Mouse (Mus musculus) myocyte (in vitro differentiated cells): ENCODE measurements around the gene Tiam2. TPM values are rescaled to one million over a fixed set of nuclear protein-coding genes. Genes with fewer than 3 reads are reported as not detected.

ENCODE experiments used
- H3K27me3 ChIP-seq: one replicate; pipeline ENCODE4 v1.6.1; 2011; ENCODE audit not compliant: control insufficient read depth, insufficient read depth, insufficient read length
- H3K36me3 ChIP-seq: one replicate; pipeline ENCODE4 v1.6.1; 2011; ENCODE audit not compliant: control insufficient read depth, insufficient read depth
- H3K4me2 ChIP-seq: one replicate; pipeline ENCODE4 v1.6.1; 2011; ENCODE audit warnings: low read depth, control low read depth
- H3K4me3 ChIP-seq: one replicate; pipeline ENCODE4 v1.5.1; 2011; ENCODE audit warnings: mild to moderate bottlenecking, control low read depth, moderate library complexity
- H3K79me2 ChIP-seq: one replicate; pipeline ENCODE4 v1.6.1; 2011; ENCODE audit not compliant: control insufficient read depth, insufficient read depth
- H3ac ChIP-seq: one replicate; pipeline ENCODE4 v1.6.1; 2011; ENCODE audit not compliant: control insufficient read depth, insufficient read length
- CEBPB ChIP-seq: IDR thresholded peaks from 2 replicates; pipeline ENCODE4 v1.6.1; 2011; ENCODE audit warnings: mild to moderate bottlenecking, moderate library complexity; ENCODE audit not compliant: poor library complexity, insufficient read depth, severe bottlenecking
- E2F4 ChIP-seq: IDR thresholded peaks from one replicate; pipeline ENCODE4 v1.6.1; 2011; ENCODE audit warnings: mild to moderate bottlenecking, control low read depth, moderate library complexity; ENCODE audit not compliant: insufficient read depth
- MAX ChIP-seq: IDR thresholded peaks from one replicate; pipeline ENCODE4 v1.6.1; 2011; ENCODE audit warnings: low read depth, mild to moderate bottlenecking, control low read depth
- MYOD1 ChIP-seq, 3 experiments: IDR thresholded peaks; one replicate each; pipeline ENCODE4 v1.6.1; 2011; ENCODE audit warnings: control low read depth in 2 of 3, low read depth in 2 of 3, mild to moderate bottlenecking in 2 of 3, moderate library complexity in 1 of 3; ENCODE audit not compliant: insufficient read length in 2 of 3, control insufficient read depth in 1 of 3
- MYOG ChIP-seq, 3 experiments: IDR thresholded peaks; one replicate each; pipeline ENCODE4 v1.6.1; 2011; ENCODE audit warnings: control low read depth in 2 of 3, low read depth in 2 of 3, mild to moderate bottlenecking in 2 of 3; ENCODE audit not compliant: insufficient read length in 2 of 3, control insufficient read depth in 1 of 3, insufficient read depth in 1 of 3
- POLR2A ChIP-seq: IDR thresholded peaks from one replicate; pipeline ENCODE4 v1.6.1; 2011; ENCODE audit warnings: low read depth, mild to moderate bottlenecking, control low read depth, moderate library complexity; ENCODE audit not compliant: insufficient read length
- POLR2AphosphoS2 ChIP-seq: IDR thresholded peaks from one replicate; pipeline ENCODE4 v1.6.1; 2011; ENCODE audit warnings: low read depth, control low read depth; ENCODE audit not compliant: insufficient read length
- REST ChIP-seq: IDR thresholded peaks from one replicate; pipeline ENCODE4 v1.6.1; 2011; ENCODE audit warnings: mild to moderate bottlenecking, control low read depth, moderate library complexity; ENCODE audit not compliant: insufficient read depth, insufficient read length
- SRF ChIP-seq: IDR thresholded peaks from one replicate; pipeline ENCODE4 v1.6.1; 2011; ENCODE audit warnings: low read depth; ENCODE audit not compliant: control insufficient read depth, insufficient read length
- TCF12 ChIP-seq: IDR thresholded peaks from one replicate; pipeline ENCODE4 v1.6.1; 2011; ENCODE audit warnings: mild to moderate bottlenecking, control low read depth; ENCODE audit not compliant: poor library complexity, insufficient read depth, severe bottlenecking
- TCF3 ChIP-seq: IDR thresholded peaks from one replicate; pipeline ENCODE4 v1.6.1; 2011; ENCODE audit warnings: low read depth, control low read depth; ENCODE audit not compliant: insufficient read length
- USF1 ChIP-seq: IDR thresholded peaks from one replicate; pipeline ENCODE4 v1.6.1; 2011; ENCODE audit warnings: low read depth, mild to moderate bottlenecking, control low read depth, moderate library complexity
- polyA plus RNA-seq: library from polyadenylated mRNA; unstranded; fragments of >200 nt; fragmentation: generic; extraction: Trizol; gene quantifications from one replicate; pipeline ENCODE4 v1.2.1, GENCODE M21; 2012; ENCODE audit warnings: missing spikeins

Gene Tiam2
- polyA plus RNA-seq, 1 experiment, result 7.8 TPM

GRCm38 (mm10) chr17:3369631-3370030, 43.3 kb downstream of the Tiam2 start:
- Histone ChIP-seq H3K79me2 (peaks cover 47% of the 10 kb centered on the region), H3K4me3 (no peak overlapping the region), H3K27me3 (no peaks in the 10 kb centered on the region), H3ac (no peak overlapping the region), H3K36me3 (no peaks in the 10 kb centered on the region), H3K4me2 (no peak overlapping the region)
- TF ChIP-seq E2F4 (no peak), POLR2A (no peak), MAX (no peak), SRF (no peak), CEBPB (no peak), MYOD1 (IDR thresholded peaks at IDR 0.05; ENCODE audit: control insufficient read depth in 1 of 3, insufficient read length in 2 of 3, low read depth in 2 of 3) (no peak), TCF12 (no peak), USF1 (no peak), POLR2AphosphoS2 (no peak), REST (no peak), MYOG (IDR thresholded peaks at IDR 0.05; ENCODE audit: control insufficient read depth in 1 of 3, insufficient read depth in 1 of 3, insufficient read length in 2 of 3, low read depth in 2 of 3) (no peak), TCF3 (no peak)

- Histone ChIP-seq H3ac (no peak overlapping the region), H3K4me2 (no peak overlapping the region), H3K27me3 (no peaks in the 10 kb centered on the region), H3K79me2 (peaks cover 47% of the 10 kb centered on the region), H3K4me3 (no peak overlapping the region), H3K36me3 (no peaks in the 10 kb centered on the region)
- TF ChIP-seq TCF3 (no peak), CEBPB (no peak)
Observed at GRCm38 (mm10) chr17:3378606-3379005, 52.2 kb downstream of the Tiam2 start.

- H3K27me3 ChIP-seq, result no peaks in the 10 kb centered on the region
- no peak overlapping the region for H3ac ChIP-seq
- no peak overlapping the region for H3K4me3 ChIP-seq
- no peak overlapping the region for H3K4me2 ChIP-seq
- H3K79me2 ChIP-seq, result peaks cover 55% of the 10 kb centered on the region
- no peaks in the 10 kb centered on the region for H3K36me3 ChIP-seq
- TF ChIP-seq MYOG (IDR thresholded peaks at IDR 0.05; ENCODE audit: control insufficient read depth in 1 of 3, insufficient read depth in 1 of 3, insufficient read length in 2 of 3, low read depth in 2 of 3) (no peak), SRF (no peak), USF1 (no peak), MYOD1 (IDR thresholded peaks at IDR 0.05; ENCODE audit: control insufficient read depth in 1 of 3, insufficient read length in 2 of 3, low read depth in 2 of 3) (no peak), REST (no peak), E2F4 (no peak), CEBPB (no peak)
Observed at GRCm38 (mm10) chr17:3379753-3380588, 53.6 kb downstream of the Tiam2 start.

GRCm38 (mm10) chr17:3385391-3385790, 59.0 kb downstream of the Tiam2 start:
- no peak overlapping the region for H3ac ChIP-seq
- H3K4me2 ChIP-seq, result no peak overlapping the region
- no peak for TF ChIP-seq MAX
- no peak for TF ChIP-seq TCF3
- TF ChIP-seq CEBPB, result no peak
- no peak for TF ChIP-seq MYOD1 (IDR thresholded peaks at IDR 0.05; ENCODE audit: control insufficient read depth in 1 of 3, insufficient read length in 2 of 3, low read depth in 2 of 3)
- TF ChIP-seq TCF12, result no peak
- TF ChIP-seq POLR2AphosphoS2, result no peak
- no peak for TF ChIP-seq E2F4
- no peak for TF ChIP-seq SRF
- TF ChIP-seq POLR2A, result no peak
- no peak for TF ChIP-seq REST
- H3K27me3 ChIP-seq, result no peaks in the 10 kb centered on the region
- no peak overlapping the region for H3K4me3 ChIP-seq
- H3K36me3 ChIP-seq, result no peaks in the 10 kb centered on the region
- H3K79me2 ChIP-seq, result peaks cover 61% of the 10 kb centered on the region

- Histone ChIP-seq H3K4me3 (no peak overlapping the region), H3K79me2 (peaks cover 54% of the 10 kb centered on the region), H3K27me3 (no peaks in the 10 kb centered on the region), H3K36me3 (no peaks in the 10 kb centered on the region), H3K4me2 (no peak overlapping the region), H3ac (no peak overlapping the region)
- no peak for TF ChIP-seq SRF
- TF ChIP-seq POLR2A, result no peak
- TF ChIP-seq REST, result no peak
- no peak for TF ChIP-seq CEBPB
- TF ChIP-seq USF1, result no peak
Observed at GRCm38 (mm10) chr17:3387819-3388218, 61.4 kb downstream of the Tiam2 start.
